Mouse (Mus musculus): ENCODE results near the gene Slc35a5. TPM values are rescaled to one million over a fixed set of nuclear protein-coding genes. Genes with fewer than 3 reads are reported as not detected.
A peak's percentile ranks its signal among the peaks of the same experiment; 100 is the strongest.

Gene Slc35a5
- polyA plus RNA-seq, 1 experiment from 2014 or later: 18.7 TPM

GRCm38 (mm10) chr16:45159389-45159716 is 847 bp upstream of the Slc35a5 start:
- peaks cover 6% of the 10 kb centered on the region; the same call in 1 of the 2 replicates for H3K4me1 ChIP-seq (ENCODE audit: control insufficient read depth, insufficient read depth, low read length)
- DNase-seq (ENCODE audit: low spot score) (no peak), ATAC-seq (ENCODE audit: insufficient read depth, low FRiP score, low TSS enrichment) (no peak)
- no peaks in the 10 kb centered on the region for H3K36me3 ChIP-seq (ENCODE audit: control insufficient read depth, insufficient read depth, low read length)
- peak overlapping the region; percentile 79 for H3K4me2 ChIP-seq (ENCODE audit: low read depth)
- no peaks in the 10 kb centered on the region for H3K27me3 ChIP-seq (ENCODE audit: control insufficient read depth, insufficient read depth, low read length)
- 8% methylated on average over 11 of the region's 11 CpGs for WGBS
- no peak overlapping the region; the same call in 1 of the 2 replicates for H3K27ac ChIP-seq (ENCODE audit: low read depth, low read length)
- peak overlapping the region; percentile 84 for H3K9ac ChIP-seq (ENCODE audit: low read length)
- H3K4me3 ChIP-seq (ENCODE audit: low read depth, low read length): peak overlapping the region; percentile 87
- no peaks in the 10 kb centered on the region for H3K9me3 ChIP-seq (ENCODE audit: control insufficient read depth, low read length)

- Histone ChIP-seq H3K27me3 (ENCODE audit: control insufficient read depth, insufficient read depth, low read length) (no peaks in the 10 kb centered on the region), H3K27ac (ENCODE audit: low read depth, low read length) (peak overlapping the region; percentile 75), H3K9ac (ENCODE audit: low read length) (peak overlapping the region; percentile 74), H3K4me1 (ENCODE audit: control insufficient read depth, insufficient read depth, low read length) (peaks cover 6% of the 10 kb centered on the region; the same call in 1 of the 2 replicates), H3K4me2 (ENCODE audit: low read depth) (peak overlapping the region; percentile 60), H3K36me3 (ENCODE audit: control insufficient read depth, insufficient read depth, low read length) (no peaks in the 10 kb centered on the region), H3K4me3 (ENCODE audit: low read depth, low read length) (peak overlapping the region; percentile 87), H3K9me3 (ENCODE audit: control insufficient read depth, low read length) (no peaks in the 10 kb centered on the region)
- DNase-seq (ENCODE audit: low spot score) (peak; percentile 76), ATAC-seq (ENCODE audit: insufficient read depth, low FRiP score, low TSS enrichment) (peak; percentile 74)
- 2% methylated on average over 20 of the region's 20 CpGs for WGBS
These were observed 377 bp downstream of the Slc35a5 start for GRCm38 (mm10) chr16:45158136-45158521.

GRCm38 (mm10) chr16:45154741-45155250 is 3.7 kb downstream of the Slc35a5 start:
- Histone ChIP-seq H3K9me3 (ENCODE audit: control insufficient read depth, low read length) (no peaks in the 10 kb centered on the region), H3K4me3 (ENCODE audit: low read depth, low read length) (no peak overlapping the region), H3K27me3 (ENCODE audit: control insufficient read depth, insufficient read depth, low read length) (no peaks in the 10 kb centered on the region), H3K36me3 (ENCODE audit: control insufficient read depth, insufficient read depth, low read length) (peaks cover 1% of the 10 kb centered on the region), H3K9ac (ENCODE audit: low read length) (no peak overlapping the region), H3K4me1 (ENCODE audit: control insufficient read depth, insufficient read depth, low read length) (peaks cover 6% of the 10 kb centered on the region; the same call in 1 of the 2 replicates), H3K27ac (ENCODE audit: low read depth, low read length) (no peak overlapping the region), H3K4me2 (ENCODE audit: low read depth) (no peak overlapping the region)
- DNase-seq (ENCODE audit: low spot score) (no peak), ATAC-seq (ENCODE audit: insufficient read depth, low FRiP score, low TSS enrichment) (no peak)
- WGBS: 84% methylated on average over 3 of the region's 3 CpGs

- no peaks in the 10 kb centered on the region for H3K27me3 ChIP-seq (ENCODE audit: control insufficient read depth, insufficient read depth, low read length)
- no peaks in the 10 kb centered on the region for H3K9me3 ChIP-seq (ENCODE audit: control insufficient read depth, low read length)
- ATAC-seq (ENCODE audit: insufficient read depth, low FRiP score, low TSS enrichment): no peak
- no peak overlapping the region for H3K4me3 ChIP-seq (ENCODE audit: low read depth, low read length)
- no peak overlapping the region for H3K27ac ChIP-seq (ENCODE audit: low read depth, low read length)
- no peaks in the 10 kb centered on the region for H3K4me1 ChIP-seq (ENCODE audit: control insufficient read depth, insufficient read depth, low read length)
- H3K4me2 ChIP-seq (ENCODE audit: low read depth): no peak overlapping the region
- DNase-seq (ENCODE audit: low spot score): no peak
- H3K36me3 ChIP-seq (ENCODE audit: control insufficient read depth, insufficient read depth, low read length): peaks cover 13% of the 10 kb centered on the region
- 95% methylated on average over 10 of the region's 10 CpGs for WGBS
- no peak overlapping the region for H3K9ac ChIP-seq (ENCODE audit: low read length)
These were observed 9.9 kb downstream of the Slc35a5 start for GRCm38 (mm10) chr16:45148488-45149082.

- 95% methylated on average over 6 of the region's 6 CpGs for WGBS
- Histone ChIP-seq H3K36me3 (ENCODE audit: control insufficient read depth, insufficient read depth, low read length) (peaks cover 21% of the 10 kb centered on the region), H3K9ac (ENCODE audit: low read length) (no peak overlapping the region), H3K4me3 (ENCODE audit: low read depth, low read length) (no peak overlapping the region), H3K4me2 (ENCODE audit: low read depth) (no peak overlapping the region), H3K27ac (ENCODE audit: low read depth, low read length) (no peak overlapping the region), H3K27me3 (ENCODE audit: control insufficient read depth, insufficient read depth, low read length) (no peaks in the 10 kb centered on the region), H3K9me3 (ENCODE audit: control insufficient read depth, low read length) (no peaks in the 10 kb centered on the region), H3K4me1 (ENCODE audit: control insufficient read depth, insufficient read depth, low read length) (no peaks in the 10 kb centered on the region)
- ATAC-seq (ENCODE audit: insufficient read depth, low FRiP score, low TSS enrichment) (no peak), DNase-seq (ENCODE audit: low spot score) (no peak)
These were observed 13.4 kb downstream of the Slc35a5 start for GRCm38 (mm10) chr16:45145119-45145518.

GRCm38 (mm10) chr16:45142565-45142964 is 15.9 kb downstream of the Slc35a5 start:
- peaks cover 23% of the 10 kb centered on the region for H3K36me3 ChIP-seq (ENCODE audit: control insufficient read depth, insufficient read depth, low read length)
- H3K27ac ChIP-seq (ENCODE audit: low read depth, low read length): no peak overlapping the region
- no peak overlapping the region for H3K9ac ChIP-seq (ENCODE audit: low read length)
- no peak for ATAC-seq (ENCODE audit: insufficient read depth, low FRiP score, low TSS enrichment)
- 94% methylated on average over 5 of the region's 5 CpGs for WGBS
- H3K27me3 ChIP-seq (ENCODE audit: control insufficient read depth, insufficient read depth, low read length): no peaks in the 10 kb centered on the region
- no peak overlapping the region for H3K4me2 ChIP-seq (ENCODE audit: low read depth)
- DNase-seq (ENCODE audit: low spot score): no peak
- no peak overlapping the region for H3K4me3 ChIP-seq (ENCODE audit: low read depth, low read length)
- H3K9me3 ChIP-seq (ENCODE audit: control insufficient read depth, low read length): no peaks in the 10 kb centered on the region
- no peaks in the 10 kb centered on the region for H3K4me1 ChIP-seq (ENCODE audit: control insufficient read depth, insufficient read depth, low read length)

GRCm38 (mm10) chr16:45141711-45142110 is 16.8 kb downstream of the Slc35a5 start:
- no peaks in the 10 kb centered on the region for H3K9me3 ChIP-seq (ENCODE audit: control insufficient read depth, low read length)
- no peaks in the 10 kb centered on the region for H3K4me1 ChIP-seq (ENCODE audit: control insufficient read depth, insufficient read depth, low read length)
- H3K27me3 ChIP-seq (ENCODE audit: control insufficient read depth, insufficient read depth, low read length): no peaks in the 10 kb centered on the region
- no peak overlapping the region for H3K27ac ChIP-seq (ENCODE audit: low read depth, low read length)
- 96% methylated on average over 5 of the region's 5 CpGs for WGBS
- H3K36me3 ChIP-seq (ENCODE audit: control insufficient read depth, insufficient read depth, low read length): peaks cover 23% of the 10 kb centered on the region
- H3K4me3 ChIP-seq (ENCODE audit: low read depth, low read length): no peak overlapping the region
- ATAC-seq (ENCODE audit: insufficient read depth, low FRiP score, low TSS enrichment) (no peak), DNase-seq (ENCODE audit: low spot score) (no peak)
- no peak overlapping the region for H3K4me2 ChIP-seq (ENCODE audit: low read depth)
- no peak overlapping the region for H3K9ac ChIP-seq (ENCODE audit: low read length)

- Histone ChIP-seq H3K4me1 (ENCODE audit: control insufficient read depth, insufficient read depth, low read length) (no peaks in the 10 kb centered on the region), H3K36me3 (ENCODE audit: control insufficient read depth, insufficient read depth, low read length) (no peaks in the 10 kb centered on the region), H3K27ac (ENCODE audit: low read depth, low read length) (no peak overlapping the region), H3K4me2 (ENCODE audit: low read depth) (no peak overlapping the region), H3K27me3 (ENCODE audit: control insufficient read depth, insufficient read depth, low read length) (no peaks in the 10 kb centered on the region), H3K4me3 (ENCODE audit: low read depth, low read length) (no peak overlapping the region), H3K9me3 (ENCODE audit: control insufficient read depth, low read length) (no peaks in the 10 kb centered on the region), H3K9ac (ENCODE audit: low read length) (no peak overlapping the region)
- WGBS: 87% methylated on average over 2 of the region's 2 CpGs
- no peak for DNase-seq (ENCODE audit: low spot score)
- no peak for ATAC-seq (ENCODE audit: insufficient read depth, low FRiP score, low TSS enrichment)
These were observed 30.4 kb downstream of the Slc35a5 start for GRCm38 (mm10) chr16:45127936-45128710.
